Mouse (Mus musculus) liver, embryonic 11.5 days (tissue): ENCODE data around the gene Fahd2a. TPM values are rescaled to one million over a fixed set of nuclear protein-coding genes. Genes with fewer than 3 reads are reported as not detected.

Source experiments
- ATAC-seq: fragments of 200-750 bp; cut with Nextera tagmentation; replicated peaks from 2 replicates; pipeline ENCODE4 v1.8.0; 2017; ENCODE audit warnings: moderate number of reproducible peaks, mild to moderate bottlenecking, moderate TSS enrichment, moderate library complexity; ENCODE audit not compliant: low FRiP score
- DNase-seq: peaks from one replicate; pipeline ENCODE4 v3.0.0-alpha.2; 2017; ENCODE audit warnings: low spot score
- H3K27ac ChIP-seq: fragments of 300-500 bp; sonication (generic); 2 replicates; pipeline ENCODE4 v1.5.1; 2014; ENCODE audit warnings: mild to moderate bottlenecking, low read depth, low read length, control low read depth
- H3K27me3 ChIP-seq: fragments of 300-500 bp; sonication (generic); replicated peaks from 2 replicates; pipeline ENCODE4 v1.6.1; 2014; ENCODE audit warnings: low read length, mixed read lengths; ENCODE audit not compliant: control insufficient read depth, insufficient read depth
- H3K36me3 ChIP-seq: fragments of 300-500 bp; sonication (generic); 2 replicates; pipeline ENCODE4 v1.6.1; 2014; ENCODE audit warnings: mild to moderate bottlenecking, low read length, moderate library complexity, mixed read lengths; ENCODE audit not compliant: control insufficient read depth, insufficient read depth
- H3K4me1 ChIP-seq: fragments of 300-500 bp; sonication (generic); replicated peaks from 2 replicates; pipeline ENCODE4 v1.6.1; 2014; ENCODE audit warnings: low read length, mixed read lengths; ENCODE audit not compliant: control insufficient read depth, insufficient read depth
- H3K4me2 ChIP-seq: fragments of 300-500 bp; sonication (generic); 2 replicates; pipeline ENCODE4 v1.6.1; 2014; ENCODE audit warnings: mild to moderate bottlenecking, control low read depth, moderate library complexity
- H3K4me3 ChIP-seq: fragments of 300-500 bp; sonication (generic); 2 replicates; pipeline ENCODE4 v1.5.1; 2014; ENCODE audit warnings: low read depth, low read length, control low read depth
- H3K9ac ChIP-seq: fragments of 300-500 bp; sonication (generic); 2 replicates; pipeline ENCODE4 v1.6.1; 2014; ENCODE audit warnings: low read depth, low read length, control low read depth
- H3K9me3 ChIP-seq: fragments of 300-500 bp; sonication (generic); 2 replicates; pipeline ENCODE4 v1.6.1; 2016; ENCODE audit warnings: low read length, inconsistent platforms, mixed read lengths; ENCODE audit not compliant: control insufficient read depth
- WGBS: fragments of 180-500 bp; shearing (Covaris S2); extraction: QIAGEN DNeasy Blood & Tissue Kit; methylation state at CpG from one replicate; pipeline ENCODE4 v1.1.7; 2014; 5-methylcytosine and 5-hydroxymethylcytosine counted together
- polyA plus RNA-seq: library from polyadenylated mRNA; unstranded; fragments of >200 nt; fragmentation: Nextera tagmentation; extraction: Ambion mirVana; gene quantifications from 2 replicates; pipeline ENCODE4 v1.2.1, GENCODE M21; 2014

Fahd2a gene
- polyA plus RNA-seq, 1 experiment from 2014 or later, result 19.9 TPM

GRCm38 (mm10) chr2:127471281-127471680, 26.9 kb upstream of the Fahd2a start:
- Histone ChIP-seq H3K4me2 (no peak overlapping the region), H3K9me3 (no peaks in the 10 kb centered on the region), H3K27ac (no peak overlapping the region), H3K27me3 (no peaks in the 10 kb centered on the region), H3K4me1 (no peaks in the 10 kb centered on the region), H3K4me3 (no peak overlapping the region), H3K36me3 (no peaks in the 10 kb centered on the region), H3K9ac (no peak overlapping the region)
- ATAC-seq (no peak), DNase-seq (no peak)
- 84% methylated on average over 8 of the region's 8 CpGs for WGBS

GRCm38 (mm10) chr2:127470661-127471060, 26.3 kb upstream of the Fahd2a start:
- ATAC-seq, result no peak
- WGBS, result 86% methylated on average over 10 of the region's 10 CpGs
- Histone ChIP-seq H3K27me3 (no peaks in the 10 kb centered on the region), H3K36me3 (no peaks in the 10 kb centered on the region), H3K4me3 (no peak overlapping the region), H3K4me2 (no peak overlapping the region), H3K27ac (no peak overlapping the region), H3K9ac (no peak overlapping the region), H3K9me3 (no peaks in the 10 kb centered on the region), H3K4me1 (no peaks in the 10 kb centered on the region)
- no peak for DNase-seq

GRCm38 (mm10) chr2:127470183-127470582, 25.8 kb upstream of the Fahd2a start:
- Histone ChIP-seq H3K27me3 (no peaks in the 10 kb centered on the region), H3K27ac (no peak overlapping the region), H3K4me1 (no peaks in the 10 kb centered on the region), H3K4me3 (no peak overlapping the region), H3K4me2 (no peak overlapping the region), H3K9me3 (no peaks in the 10 kb centered on the region), H3K36me3 (no peaks in the 10 kb centered on the region), H3K9ac (no peak overlapping the region)
- no peak for ATAC-seq
- no peak for DNase-seq
- 87% methylated on average over 5 of the region's 5 CpGs for WGBS

GRCm38 (mm10) chr2:127462314-127462713, 17.9 kb upstream of the Fahd2a start:
- ATAC-seq (peak; percentile 57; the same call in 1 of the 2 replicates), DNase-seq (peak; percentile 48)
- H3K4me3 ChIP-seq, result no peak overlapping the region
- no peaks in the 10 kb centered on the region for H3K9me3 ChIP-seq
- H3K27ac ChIP-seq, result no peak overlapping the region
- H3K27me3 ChIP-seq, result peaks cover 5% of the 10 kb centered on the region; the same call in 1 of the 2 replicates
- 11% methylated on average over 8 of the region's 8 CpGs for WGBS
- H3K9ac ChIP-seq, result no peak overlapping the region
- no peaks in the 10 kb centered on the region for H3K36me3 ChIP-seq
- H3K4me2 ChIP-seq, result no peak overlapping the region
- H3K4me1 ChIP-seq, result no peaks in the 10 kb centered on the region

GRCm38 (mm10) chr2:127461351-127461750, 17.0 kb upstream of the Fahd2a start:
- DNase-seq, result no peak
- Histone ChIP-seq H3K9me3 (no peaks in the 10 kb centered on the region), H3K27me3 (peaks cover 7% of the 10 kb centered on the region; the same call in 1 of the 2 replicates), H3K4me2 (no peak overlapping the region), H3K27ac (no peak overlapping the region), H3K4me1 (no peaks in the 10 kb centered on the region), H3K9ac (no peak overlapping the region), H3K36me3 (no peaks in the 10 kb centered on the region), H3K4me3 (no peak overlapping the region)
- no peak for ATAC-seq
- WGBS, result 45% methylated on average over 9 of the region's 9 CpGs

DNA sequence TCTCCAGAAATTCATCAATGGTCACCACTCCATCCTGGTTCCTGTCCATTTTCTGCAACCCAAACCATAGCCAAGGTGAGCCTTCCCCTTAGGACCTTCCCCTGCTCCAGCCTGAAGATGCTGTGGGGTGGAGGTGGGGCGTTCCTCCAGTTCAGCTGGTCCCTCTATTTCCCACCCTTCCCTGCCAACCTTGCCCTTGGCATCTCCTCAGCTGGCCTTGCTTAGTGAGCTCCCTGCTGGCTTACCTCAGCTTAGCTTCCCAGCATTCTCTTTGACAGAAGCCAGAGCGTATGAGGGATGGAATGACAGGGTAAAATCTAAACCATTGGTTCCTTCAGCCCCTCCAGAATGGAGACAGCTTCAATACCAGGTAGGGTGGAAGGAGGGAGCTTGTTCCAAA, 15.0 kb upstream of the Fahd2a start:
- no peak for ATAC-seq
- 57% methylated on average over 2 of the region's 2 CpGs for WGBS
- no peak overlapping the region for H3K4me2 ChIP-seq

GRCm38 (mm10) chr2:127453764-127454163, 9.4 kb upstream of the Fahd2a start:
- no peaks in the 10 kb centered on the region for H3K36me3 ChIP-seq
- no peak overlapping the region for H3K4me2 ChIP-seq
- peaks cover 9% of the 10 kb centered on the region for H3K27me3 ChIP-seq
- H3K4me1 ChIP-seq, result peaks cover 12% of the 10 kb centered on the region; the same call in 1 of the 2 replicates
- DNase-seq (no peak), ATAC-seq (no peak)
- no peak overlapping the region for H3K27ac ChIP-seq
- H3K9ac ChIP-seq, result no peak overlapping the region
- WGBS, result 3% methylated on average over 5 of the region's 5 CpGs
- H3K4me3 ChIP-seq, result no peak overlapping the region
- no peaks in the 10 kb centered on the region for H3K9me3 ChIP-seq

More for the DNA sequence above, 15.0 kb upstream of the Fahd2a start:
- H3K4me3 ChIP-seq, result no peak overlapping the region
- no peak for DNase-seq
- no peaks in the 10 kb centered on the region for H3K36me3 ChIP-seq
- H3K27me3 ChIP-seq, result peaks cover 7% of the 10 kb centered on the region
- no peak overlapping the region for H3K27ac ChIP-seq
- H3K4me1 ChIP-seq, result no peaks in the 10 kb centered on the region
- H3K9ac ChIP-seq, result no peak overlapping the region
- H3K9me3 ChIP-seq, result no peaks in the 10 kb centered on the region

DNA sequence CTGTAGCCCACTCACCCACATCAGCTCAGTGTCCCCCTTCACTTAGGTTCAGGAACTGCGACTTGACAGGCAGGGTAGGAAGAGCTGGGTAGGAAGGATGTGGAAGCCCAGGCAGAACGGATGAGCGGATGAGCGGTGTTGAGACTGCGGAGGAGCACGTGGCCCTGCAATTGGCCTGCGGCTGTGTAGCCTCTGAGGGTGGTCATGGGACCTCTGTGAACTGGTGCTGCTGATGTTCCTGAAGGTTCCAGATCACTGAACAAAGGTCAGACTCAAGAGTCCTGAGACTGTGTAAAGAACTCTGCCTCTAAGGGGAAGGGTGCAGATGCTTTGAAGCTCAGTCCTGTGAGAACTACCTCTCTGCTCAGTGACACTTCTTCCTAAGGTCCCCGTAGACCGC, 8.8 kb upstream of the Fahd2a start:
- WGBS, result 73% methylated on average over 9 of the region's 9 CpGs

DNA sequence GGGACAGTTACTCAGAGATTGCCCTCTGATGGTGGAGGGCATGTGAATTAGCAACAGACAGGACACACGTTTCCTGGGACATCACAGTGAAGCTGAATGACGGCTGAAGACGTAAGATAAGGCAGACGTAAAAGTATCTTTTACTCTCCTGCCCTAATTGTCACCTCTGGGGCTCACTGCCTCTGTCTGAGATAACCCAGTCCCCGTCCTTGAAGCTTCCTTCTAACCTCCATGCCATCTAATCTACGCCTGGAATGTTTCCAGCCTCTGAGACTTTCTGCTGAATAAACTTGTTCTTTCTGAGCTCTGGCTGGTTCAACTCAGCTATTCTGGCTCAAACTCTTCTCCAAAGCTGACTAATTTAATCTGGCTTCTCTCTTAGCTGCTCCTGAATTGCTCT, 7.4 kb upstream of the Fahd2a start:
- no peak overlapping the region for H3K4me3 ChIP-seq
- no peak overlapping the region for H3K27ac ChIP-seq
- 5% methylated on average over 6 of the region's 6 CpGs for WGBS
- no peaks in the 10 kb centered on the region for H3K9me3 ChIP-seq
- H3K4me1 ChIP-seq, result peaks cover 17% of the 10 kb centered on the region
- H3K36me3 ChIP-seq, result no peaks in the 10 kb centered on the region
- H3K4me2 ChIP-seq, result no peak overlapping the region
- peaks cover 6% of the 10 kb centered on the region for H3K27me3 ChIP-seq
- no peak overlapping the region for H3K9ac ChIP-seq
- ATAC-seq, result peak; percentile 75
- DNase-seq, result no peak

More for the DNA sequence above, 8.8 kb upstream of the Fahd2a start:
- Histone ChIP-seq H3K4me1 (peaks cover 12% of the 10 kb centered on the region; the same call in 1 of the 2 replicates), H3K4me2 (no peak overlapping the region), H3K36me3 (no peaks in the 10 kb centered on the region), H3K4me3 (no peak overlapping the region), H3K27me3 (peaks cover 9% of the 10 kb centered on the region), H3K9me3 (no peaks in the 10 kb centered on the region), H3K27ac (no peak overlapping the region), H3K9ac (no peak overlapping the region)
- no peak for DNase-seq
- no peak for ATAC-seq
